Mouse (Mus musculus): ENCODE results near the gene Il21. TPM values are rescaled to one million over a fixed set of nuclear protein-coding genes. Genes with fewer than 3 reads are reported as not detected.

Il21 gene
- 0.52 TPM for polyA plus RNA-seq (2015; fragmentation: Illumina TruSeq; extraction: RNeasy Lipid Tissue Mini Kit (QIAGEN cat#74804); ENCODE audit: insufficient read depth, low replicate concordance)

GRCm38 (mm10) chr3:37232586-37233222 is at the start of gene Il21:
Gene Il21 (minus strand): TSS chr3:37232636.

Other genes starting within 250 kb of the Il21 start
- not detected for gene Adad1, start 169.1 kb downstream of the Il21 start, polyA plus RNA-seq (2015; fragmentation: Illumina TruSeq; extraction: RNeasy Lipid Tissue Mini Kit (QIAGEN cat#74804); ENCODE audit: insufficient read depth, low replicate concordance)
- gene Il2, start 106.7 kb downstream of the Il21 start, polyA plus RNA-seq (2015; fragmentation: Illumina TruSeq; extraction: RNeasy Lipid Tissue Mini Kit (QIAGEN cat#74804); ENCODE audit: insufficient read depth, low replicate concordance), result 0.36 TPM
- 9.3 TPM for gene Bbs12, start 79.9 kb upstream of the Il21 start, polyA plus RNA-seq (2015; fragmentation: Illumina TruSeq; extraction: RNeasy Lipid Tissue Mini Kit (QIAGEN cat#74804); ENCODE audit: insufficient read depth, low replicate concordance)
- 3.1 TPM for gene Cetn4, start 80.1 kb upstream of the Il21 start, polyA plus RNA-seq (2015; fragmentation: Illumina TruSeq; extraction: RNeasy Lipid Tissue Mini Kit (QIAGEN cat#74804); ENCODE audit: insufficient read depth, low replicate concordance)
- 4.4 TPM for gene Fgf2, start 115.7 kb upstream of the Il21 start, polyA plus RNA-seq (2015; fragmentation: Illumina TruSeq; extraction: RNeasy Lipid Tissue Mini Kit (QIAGEN cat#74804); ENCODE audit: insufficient read depth, low replicate concordance)
- gene Spata5, start 187.3 kb upstream of the Il21 start, polyA plus RNA-seq (2015; fragmentation: Illumina TruSeq; extraction: RNeasy Lipid Tissue Mini Kit (QIAGEN cat#74804); ENCODE audit: insufficient read depth, low replicate concordance), result 32.7 TPM
- 12.6 TPM for gene Nudt6, start 187.6 kb upstream of the Il21 start, polyA plus RNA-seq (2015; fragmentation: Illumina TruSeq; extraction: RNeasy Lipid Tissue Mini Kit (QIAGEN cat#74804); ENCODE audit: insufficient read depth, low replicate concordance)